Mouse (Mus musculus) large intestine, adult 2 months (tissue): ENCODE measurements around the gene Tinagl1. TPM values are rescaled to one million over a fixed set of nuclear protein-coding genes. Genes with fewer than 3 reads are reported as not detected.

Experiments
- DNase-seq: peaks from one replicate; pipeline ENCODE4 v3.0.0-alpha.2; 2012; ENCODE audit warnings: low read depth, low spot score
- WGBS: fragments of 180-500 bp; shearing (Covaris S2); methylation state at CpG from one replicate; pipeline ENCODE4 v1.1.7; 2018; 5-methylcytosine and 5-hydroxymethylcytosine counted together
- polyA plus RNA-seq: library from polyadenylated mRNA; depleted of rRNA; stranded (reverse); fragments of >200 nt; gene quantifications from 2 replicates; pipeline ENCODE4 v1.2.3, GENCODE M21; 2012; rRNA removed

Tinagl1 gene
- polyA plus RNA-seq: 84.0 and 85.1 TPM in 2 replicates

- no peak for DNase-seq
- 4% methylated on average over 14 of the region's 14 CpGs for WGBS
These were observed at the start of gene Tinagl1 for GRCm38 (mm10) chr4:130175072-130175711. Gene Tinagl1, minus strand, starts transcription at chr4:130175122.

DNA sequence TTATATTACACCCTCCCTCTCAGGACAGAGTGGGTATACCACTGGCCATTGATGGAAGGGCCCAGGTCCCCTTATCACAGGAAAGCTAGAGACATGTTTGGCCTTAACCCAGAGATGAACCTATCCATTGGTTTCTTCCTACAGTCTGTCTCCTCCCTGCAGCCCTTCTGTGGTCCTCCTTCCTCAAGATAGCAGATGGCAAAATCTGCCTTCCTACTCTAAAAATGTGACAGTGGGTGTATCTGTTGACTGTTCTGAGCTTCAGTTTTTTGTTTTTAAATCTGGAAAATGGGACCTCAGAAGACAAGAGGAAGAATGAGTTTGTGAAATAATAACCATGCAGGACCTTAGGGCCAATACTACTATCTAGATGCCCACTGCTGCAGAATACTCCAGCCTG is 49.1 kb upstream of the Tinagl1 start:
- DNase-seq: no peak

DNA sequence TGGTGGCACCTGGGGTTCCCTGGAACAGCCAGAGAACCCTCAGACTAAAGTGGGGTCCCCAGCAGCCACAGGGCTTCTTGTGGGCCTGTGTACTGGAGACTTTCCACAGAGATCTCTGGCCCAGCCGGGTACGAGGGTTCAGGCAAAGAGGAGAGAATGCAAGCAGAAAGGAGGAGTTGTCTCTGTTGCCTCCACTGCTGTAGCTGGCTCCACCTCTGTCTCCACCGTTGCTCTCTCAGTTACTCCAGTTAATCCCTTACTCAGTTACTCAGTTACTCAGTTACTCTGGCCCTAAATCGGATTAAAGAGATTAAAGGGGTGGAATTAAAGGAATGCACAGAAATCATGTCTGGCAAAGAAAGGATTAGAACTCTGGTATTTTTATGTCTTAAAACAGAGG is 47.3 kb upstream of the Tinagl1 start, which contains the start of gene Gm853:
Gene Gm853, minus strand, starts transcription at position 223 of the 400 bp plus-strand sequence.
- 51% methylated on average over 4 of the region's 4 CpGs for WGBS
- DNase-seq: no peak

GRCm38 (mm10) chr4:130220176-130220575 is 45.3 kb upstream of the Tinagl1 start:
- DNase-seq: no peak
- WGBS: 75% methylated on average over 9 of the region's 9 CpGs

GRCm38 (mm10) chr4:130215392-130215791 is 40.5 kb upstream of the Tinagl1 start:
- WGBS: 74% methylated on average over 8 of the region's 8 CpGs
- no peak for DNase-seq

DNA sequence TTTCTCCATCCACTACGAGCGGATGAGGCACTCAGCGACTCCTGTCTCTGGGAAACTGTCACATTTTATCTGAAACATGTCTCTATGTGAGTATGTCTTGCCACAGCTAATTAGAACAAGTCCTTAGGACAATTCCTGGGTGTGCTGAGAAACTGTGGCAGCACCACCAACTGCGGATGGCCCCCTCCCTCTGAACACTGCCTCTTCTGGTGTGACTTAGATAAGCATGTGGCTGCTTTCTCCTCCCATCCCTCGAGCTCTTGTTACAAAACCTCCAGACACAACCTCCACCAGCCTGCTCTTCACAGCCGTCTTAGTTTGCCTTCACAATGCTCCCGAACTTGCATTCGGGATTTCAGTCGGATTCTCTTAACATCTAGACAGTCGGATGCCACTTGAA is 38.9 kb upstream of the Tinagl1 start:
- WGBS: 79% methylated on average over 10 of the region's 10 CpGs
- no peak for DNase-seq

GRCm38 (mm10) chr4:130213197-130213596 is 38.3 kb upstream of the Tinagl1 start:
- 46% methylated on average over 4 of the region's 4 CpGs for WGBS
- DNase-seq: no peak

DNA sequence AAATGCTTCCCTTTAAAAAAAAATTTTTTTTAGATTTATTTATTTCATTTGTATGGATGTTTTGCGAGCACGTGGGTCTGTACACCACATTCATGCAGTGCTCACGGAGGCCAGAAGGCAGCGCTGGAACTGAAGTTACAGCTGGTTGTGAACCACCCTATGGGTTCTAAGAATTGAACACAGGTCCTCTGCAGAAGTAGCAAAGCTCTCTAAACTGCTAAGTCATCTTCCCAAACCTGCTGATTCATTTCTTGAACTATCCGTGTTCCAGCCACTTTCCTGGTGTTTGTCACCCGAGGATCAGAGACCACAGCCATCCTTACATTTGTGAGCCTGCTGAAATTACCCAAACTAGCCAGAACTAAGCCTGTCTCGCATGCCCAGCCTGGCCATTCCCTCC is 37.5 kb upstream of the Tinagl1 start:
- 67% methylated on average over 7 of the region's 7 CpGs for WGBS
- no peak for DNase-seq

DNA sequence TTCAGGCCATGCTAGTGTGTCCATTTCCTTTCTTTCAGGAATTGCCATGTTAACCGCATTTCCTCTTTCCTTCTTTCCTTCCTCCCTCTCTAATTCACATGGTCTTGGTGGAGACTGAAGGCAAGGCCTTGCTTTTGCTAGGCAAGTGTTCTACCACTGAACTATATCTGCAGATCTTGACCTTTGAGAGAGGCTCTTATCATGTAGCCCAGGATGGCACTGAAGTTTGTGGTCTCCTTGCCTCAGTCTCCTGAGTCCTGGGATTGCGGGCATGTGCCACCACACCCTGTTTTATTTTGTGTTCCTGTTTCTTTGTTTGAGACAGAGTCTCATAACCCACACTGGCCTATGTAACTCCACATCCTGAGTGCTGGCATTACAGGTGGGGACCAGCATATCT is 36.9 kb upstream of the Tinagl1 start:
- DNase-seq: no peak
- 82% methylated on average over 2 of the region's 2 CpGs for WGBS

GRCm38 (mm10) chr4:130198694-130199670 is 24.1 kb upstream of the Tinagl1 start:
- 10% methylated on average over 35 of the region's 35 CpGs for WGBS
- peak; percentile 80 for DNase-seq

- 53% methylated on average over 8 of the region's 8 CpGs for WGBS
- no peak for DNase-seq
These were observed 21.6 kb upstream of the Tinagl1 start for GRCm38 (mm10) chr4:130196542-130196941.

- 46% methylated on average over 13 of the region's 13 CpGs for WGBS
These were observed 21.0 kb upstream of the Tinagl1 start for GRCm38 (mm10) chr4:130195924-130196323.

GRCm38 (mm10) chr4:130192266-130192665 is 17.3 kb upstream of the Tinagl1 start:
- 42% methylated on average over 9 of the region's 9 CpGs for WGBS
- DNase-seq: no peak

More at GRCm38 (mm10) chr4:130195924-130196323, 21.0 kb upstream of the Tinagl1 start:
- no peak for DNase-seq

- no peak for DNase-seq
- 26% methylated on average over 7 of the region's 7 CpGs for WGBS
These were observed 14.7 kb upstream of the Tinagl1 start for GRCm38 (mm10) chr4:130189606-130190005.

DNA sequence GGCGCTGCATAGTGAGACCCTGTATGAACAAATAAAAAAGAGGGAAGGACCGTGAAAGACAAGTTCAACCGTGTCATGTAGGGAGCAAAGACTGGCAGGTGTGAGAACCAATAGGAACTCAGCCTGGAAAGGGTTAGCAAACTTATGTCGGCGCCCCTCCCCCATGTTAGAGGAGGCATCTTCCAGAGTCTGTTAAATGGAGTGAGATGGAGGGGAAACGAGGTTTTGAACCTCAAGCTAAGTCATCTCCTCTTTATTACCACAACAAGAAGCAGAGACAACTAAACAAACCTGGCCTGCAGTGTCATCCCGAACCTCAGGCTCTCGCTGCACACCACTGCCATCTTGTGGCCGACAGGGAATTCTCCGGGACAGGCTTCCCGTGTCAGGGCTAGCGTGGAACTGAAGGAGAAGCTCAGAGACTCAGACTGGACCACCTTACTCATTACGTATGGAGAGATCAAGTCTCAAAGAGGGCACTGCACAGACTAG is 13.9 kb upstream of the Tinagl1 start:
- DNase-seq: no peak
- WGBS: 2% methylated on average over 13 of the region's 13 CpGs

DNA sequence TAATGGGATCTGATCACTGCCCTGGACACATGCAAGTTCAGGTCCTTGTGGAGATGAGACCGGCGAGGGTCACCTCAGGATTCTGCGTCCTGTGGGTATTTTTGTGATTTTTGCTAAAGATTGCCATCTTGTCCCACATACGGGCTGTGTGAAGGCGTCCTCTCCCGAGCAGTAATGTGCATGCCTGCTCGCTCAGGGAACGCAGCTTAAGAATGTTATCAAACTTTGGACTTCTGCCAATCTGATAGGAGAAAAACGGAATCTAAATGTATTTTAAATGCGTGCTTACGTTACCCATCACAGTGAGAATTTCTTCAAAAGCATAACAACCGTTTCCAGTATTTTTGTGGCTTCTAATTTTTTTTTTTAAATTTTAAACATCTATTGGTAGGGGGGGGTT is 12.0 kb upstream of the Tinagl1 start:
- WGBS: 36% methylated on average over 12 of the region's 12 CpGs

GRCm38 (mm10) chr4:130186450-130186849 is 11.5 kb upstream of the Tinagl1 start:
- no peak for DNase-seq
- 78% methylated on average over 9 of the region's 9 CpGs for WGBS

More for the DNA sequence above, 12.0 kb upstream of the Tinagl1 start:
- DNase-seq: no peak

- no peak for DNase-seq
- 92% methylated on average over 5 of the region's 5 CpGs for WGBS
These were observed 9.0 kb upstream of the Tinagl1 start for GRCm38 (mm10) chr4:130183879-130184278.

DNA sequence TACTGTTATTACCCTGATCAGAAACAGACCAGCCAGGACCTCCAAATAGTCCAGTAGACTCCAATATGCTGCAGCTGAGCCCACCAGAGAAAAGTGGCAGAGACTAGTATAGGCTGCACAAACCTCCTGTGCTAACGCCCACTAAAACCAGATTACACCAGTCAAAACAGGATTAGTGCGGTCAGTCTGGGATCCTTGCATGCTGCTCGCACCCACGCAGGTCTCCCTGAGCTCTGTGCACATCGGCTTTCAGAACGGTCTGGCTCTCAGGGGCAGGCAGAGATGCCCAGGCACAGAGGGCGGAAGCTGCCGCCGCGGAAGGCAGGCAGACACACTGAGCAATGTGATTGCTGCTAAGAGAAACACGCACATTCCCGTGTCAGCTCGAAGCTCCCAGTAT is 8.1 kb upstream of the Tinagl1 start:
- WGBS: 85% methylated on average over 13 of the region's 13 CpGs

GRCm38 (mm10) chr4:130181886-130182285 is 7.0 kb upstream of the Tinagl1 start:
- no peak for DNase-seq
- 16% methylated on average over 4 of the region's 4 CpGs for WGBS

More for the DNA sequence above, 8.1 kb upstream of the Tinagl1 start:
- no peak for DNase-seq
